Mouse (Mus musculus) urinary bladder, postnatal 14 days (tissue): Measurements from ENCODE around the gene Chd1l.

Experiments used
- DNase-seq: peaks from one replicate; pipeline ENCODE4 v3.0.0; 2021; ENCODE audit warnings: low spot score

Gene Chd1l

DNA sequence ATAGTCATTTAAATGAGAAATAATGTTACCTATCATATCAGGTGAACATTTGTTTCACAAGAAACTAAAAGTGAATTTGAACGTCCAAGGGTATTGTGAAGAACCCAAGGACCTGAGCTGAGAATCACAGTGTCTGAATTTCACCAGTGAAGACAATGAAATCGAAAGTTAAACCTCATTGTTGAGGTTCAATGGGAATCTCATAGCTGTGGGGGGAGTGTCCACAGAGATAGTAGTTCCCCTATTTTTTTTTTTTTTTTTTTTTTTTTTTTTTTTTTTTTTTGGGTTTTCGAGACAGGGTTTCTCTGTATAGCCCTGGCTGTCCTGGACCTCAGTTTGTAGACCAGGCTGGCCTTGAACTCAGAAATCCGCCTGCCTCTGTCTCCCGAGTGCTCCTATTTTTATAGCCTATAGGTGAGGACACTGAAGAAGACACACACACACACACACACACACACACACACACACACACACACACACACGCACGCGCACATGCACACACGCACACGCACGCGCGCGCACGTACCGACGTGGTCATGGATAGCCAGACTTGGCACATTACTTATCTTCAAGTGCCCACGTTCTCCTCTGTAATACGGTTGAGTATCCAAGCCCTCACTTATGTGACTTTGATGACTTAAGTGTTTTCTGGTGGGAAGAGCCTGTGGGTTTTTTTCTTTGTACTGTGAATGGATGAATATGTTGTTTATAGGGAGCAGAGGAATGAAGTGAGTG lies 7.3 kb upstream of the Chd1l start:
- DNase-seq = no peak

DNA sequence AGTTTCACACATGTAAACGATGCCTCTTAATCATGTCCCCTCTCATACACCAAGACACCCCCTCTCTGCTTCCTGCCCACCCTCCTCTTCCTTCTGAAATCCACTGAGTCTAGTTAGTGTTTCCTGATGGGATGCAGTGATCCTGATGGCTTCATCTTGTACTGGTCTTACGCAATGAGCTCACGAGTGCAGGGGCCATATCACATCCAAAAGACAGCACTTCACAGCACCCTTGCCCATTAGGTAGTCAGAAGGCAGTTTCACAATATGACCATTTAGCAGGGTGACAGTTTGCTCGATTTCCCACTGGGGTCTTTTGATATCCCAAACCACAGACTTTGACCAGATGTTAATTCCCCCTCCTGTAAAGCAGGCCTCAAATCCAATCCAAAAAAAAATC lies 5.9 kb upstream of the Chd1l start:
- DNase-seq = no peak

DNA sequence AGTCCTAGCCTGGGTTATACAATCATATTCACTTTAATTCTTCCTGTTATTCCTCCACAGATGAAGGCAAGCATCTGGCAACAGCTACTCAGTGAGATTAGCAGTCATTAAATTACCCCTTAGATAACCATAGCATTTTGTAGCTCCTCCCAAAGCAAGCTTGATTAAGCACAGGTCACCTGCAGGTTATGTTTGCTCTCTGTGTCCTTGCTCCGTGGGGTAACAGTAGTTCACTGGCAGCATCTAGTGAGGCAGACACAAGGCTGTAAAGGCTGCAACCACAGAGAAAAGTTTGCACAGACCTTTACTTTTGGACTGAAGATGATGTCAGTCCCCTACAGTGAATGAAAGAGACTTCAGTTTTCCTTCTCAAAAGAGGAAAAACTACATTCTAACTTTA lies 5.2 kb upstream of the Chd1l start:
- no peak for DNase-seq

DNA sequence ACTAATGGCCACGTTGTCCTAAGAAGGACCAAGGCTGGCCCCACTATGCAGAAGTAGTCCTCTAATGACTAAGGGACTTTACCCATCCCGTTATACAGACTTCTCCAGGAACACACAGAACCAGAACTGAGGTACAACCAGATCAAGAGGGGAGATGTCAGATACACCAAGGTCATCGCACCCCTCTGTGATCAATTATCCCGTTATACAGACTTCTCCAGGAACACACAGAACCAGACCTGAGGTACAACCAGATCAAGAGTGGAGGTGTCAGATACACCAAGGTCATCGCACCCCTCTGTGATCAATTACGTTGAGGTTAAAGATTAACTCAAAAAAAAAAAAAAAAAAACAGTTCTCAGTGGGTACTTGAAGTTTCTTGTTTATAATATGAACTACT lies 1.0 kb upstream of the Chd1l start:
- DNase-seq = no peak

DNA sequence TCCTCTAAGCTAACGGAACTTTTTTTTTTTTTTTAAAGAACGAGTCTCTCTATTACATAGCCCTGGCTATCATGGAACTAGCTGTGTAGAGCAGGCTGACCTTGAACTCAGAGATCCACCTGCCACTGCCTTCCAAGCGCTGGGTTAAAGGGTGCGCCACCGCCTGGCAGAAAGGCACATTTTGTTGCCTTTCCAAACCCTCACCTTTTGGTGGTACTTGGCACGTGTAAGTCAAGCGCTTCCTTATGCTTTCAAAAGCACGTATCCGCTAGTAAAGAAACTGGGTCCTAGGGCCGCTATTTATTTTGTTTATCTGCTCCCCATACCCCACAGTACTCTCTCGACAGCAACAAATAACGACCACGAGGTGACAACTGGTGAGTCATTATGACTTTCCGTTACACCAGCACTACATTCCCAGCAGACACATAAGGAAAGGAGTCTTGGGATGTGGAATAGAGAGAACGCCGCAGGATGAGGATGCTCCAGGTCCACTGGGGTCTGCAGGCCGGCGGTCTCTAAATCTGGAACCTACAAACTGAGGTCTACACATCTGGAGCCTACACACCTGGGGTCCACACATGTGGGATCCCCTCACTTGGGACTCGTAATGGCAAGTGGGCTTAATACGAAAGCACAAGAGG lies 680 bp downstream of the Chd1l start:
- peak; percentile 47 for DNase-seq

DNA sequence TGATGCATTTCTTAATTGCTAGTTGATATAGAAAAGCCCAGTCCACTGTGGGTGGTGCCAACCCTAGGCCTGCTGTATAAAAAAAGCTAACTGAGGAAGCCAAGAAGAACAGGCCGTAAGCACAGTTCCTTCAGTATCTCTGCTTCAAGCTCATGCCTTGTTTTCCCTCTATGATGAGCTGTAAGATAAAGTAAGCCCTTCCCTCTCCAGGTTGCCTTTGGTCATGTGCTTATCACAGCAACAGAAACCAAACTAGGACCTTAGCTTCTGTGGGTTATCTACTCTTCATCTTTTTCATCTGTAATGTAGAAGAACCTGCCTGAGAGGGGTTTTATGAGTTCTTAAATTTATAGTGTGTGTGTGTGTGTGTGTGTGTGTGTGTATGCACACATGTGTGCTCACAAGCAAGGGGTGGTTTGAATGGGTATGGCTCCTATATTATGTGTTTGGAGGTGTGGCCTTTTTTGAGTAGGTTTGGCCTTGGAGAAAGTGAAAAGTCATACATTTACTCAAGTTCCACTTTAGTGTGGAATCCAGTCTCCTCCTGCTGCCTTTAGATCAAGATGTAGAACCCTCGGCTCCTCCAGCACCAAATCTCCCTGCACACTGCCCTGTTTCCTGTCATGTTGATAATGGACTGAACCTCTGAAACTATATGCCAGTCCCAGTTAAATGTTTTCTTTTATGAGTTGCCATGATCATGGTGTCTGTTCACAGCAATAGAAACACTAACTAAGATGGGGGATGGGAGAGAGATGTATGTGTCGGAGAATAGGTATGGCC lies 9.8 kb downstream of the Chd1l start:
- no peak for DNase-seq

DNA sequence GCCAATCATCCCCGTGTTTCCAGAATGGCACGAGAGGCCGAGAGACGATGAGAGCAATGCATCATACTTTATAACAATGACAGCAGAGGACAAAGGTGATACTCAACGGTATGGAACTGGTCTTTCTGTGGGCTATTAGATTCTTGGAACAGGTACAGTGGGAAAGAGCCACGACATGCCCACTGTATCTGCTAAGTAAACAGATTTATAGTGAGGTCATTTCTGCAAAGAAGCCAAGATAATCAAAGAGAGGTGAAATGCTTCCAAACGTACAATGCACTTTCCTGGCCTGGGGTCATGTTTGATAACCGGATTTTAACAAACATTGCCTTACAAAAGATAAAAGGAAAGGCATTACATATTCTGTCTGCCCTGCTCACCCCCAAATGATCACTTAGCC lies 13.2 kb downstream of the Chd1l start:
- no peak for DNase-seq

DNA sequence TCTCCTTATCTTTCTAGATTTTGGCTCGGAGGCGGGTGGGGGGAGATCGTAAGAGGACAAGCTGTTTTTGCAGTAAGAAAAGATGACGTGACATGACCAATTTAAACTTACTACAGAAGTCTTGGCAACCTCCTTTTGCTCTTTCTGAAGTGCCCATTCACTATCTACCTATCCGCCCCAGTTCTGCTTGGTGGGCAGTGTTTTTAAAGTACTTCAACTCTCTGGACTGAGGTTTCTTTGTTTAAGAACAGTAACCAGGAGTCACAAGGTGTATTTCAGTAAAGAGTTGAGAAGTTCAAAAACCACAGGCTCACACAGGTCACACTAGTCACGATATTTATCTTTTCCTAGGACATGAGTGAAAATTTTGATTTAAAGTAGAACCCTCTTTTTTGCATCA lies 14.9 kb downstream of the Chd1l start:
- DNase-seq = no peak

DNA sequence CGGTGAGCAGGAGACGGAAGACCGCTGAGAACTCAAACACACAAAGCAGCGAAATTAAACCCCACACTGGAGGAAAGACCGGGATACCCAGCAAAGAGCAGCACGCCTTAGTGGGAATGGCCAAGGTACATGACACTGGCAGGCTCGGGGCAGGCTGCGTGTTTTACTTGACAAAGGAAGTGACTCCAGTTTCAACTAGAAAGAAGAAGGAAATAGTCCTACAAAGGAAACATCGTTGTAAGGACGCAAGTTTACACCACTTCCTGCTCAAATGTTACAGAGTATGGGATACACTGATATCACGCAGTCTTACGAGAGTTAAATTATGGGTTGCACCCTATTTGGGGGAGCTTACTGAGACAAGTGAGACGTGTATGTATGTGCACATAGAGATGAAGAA lies 15.9 kb downstream of the Chd1l start:
- no peak for DNase-seq

DNA sequence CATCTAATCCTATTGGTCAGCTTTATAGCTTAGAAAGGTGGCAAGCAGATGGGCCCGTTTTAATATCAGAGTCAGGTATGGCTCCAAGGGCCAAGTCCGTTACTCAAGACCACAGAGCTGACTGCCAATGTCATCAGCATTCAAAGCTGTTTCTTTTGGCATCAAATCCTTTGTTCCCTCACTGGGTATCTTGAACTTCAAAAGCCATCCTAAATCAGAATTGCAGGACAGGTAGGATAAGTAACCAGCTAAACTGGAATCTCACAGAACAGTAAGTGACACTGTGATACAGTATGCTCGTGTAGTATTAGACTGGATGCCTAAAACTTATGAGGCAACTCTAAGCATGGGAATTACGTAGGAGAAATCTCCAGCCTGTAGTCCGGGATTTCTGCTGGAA lies 16.9 kb downstream of the Chd1l start:
- DNase-seq = no peak

DNA sequence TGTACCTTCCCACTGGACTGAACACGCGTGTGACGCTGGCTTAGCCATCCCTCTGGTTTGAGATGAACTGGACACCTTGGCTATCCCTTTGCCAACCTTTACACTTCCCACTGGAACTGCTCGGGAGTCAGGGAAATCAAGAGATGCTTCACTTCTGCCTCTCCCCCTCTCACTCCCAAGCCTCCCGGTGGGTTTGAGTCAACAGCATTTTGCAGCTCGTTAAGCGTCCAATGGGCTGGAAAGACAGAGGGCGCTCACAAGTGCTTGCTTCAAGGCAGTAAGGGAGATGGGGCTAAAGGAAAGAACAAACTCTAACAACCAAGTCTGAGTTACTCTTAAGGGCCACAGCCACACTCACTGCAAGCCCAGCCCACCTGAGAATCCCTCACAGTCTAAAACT lies 19.3 kb downstream of the Chd1l start:
- no peak for DNase-seq

DNA sequence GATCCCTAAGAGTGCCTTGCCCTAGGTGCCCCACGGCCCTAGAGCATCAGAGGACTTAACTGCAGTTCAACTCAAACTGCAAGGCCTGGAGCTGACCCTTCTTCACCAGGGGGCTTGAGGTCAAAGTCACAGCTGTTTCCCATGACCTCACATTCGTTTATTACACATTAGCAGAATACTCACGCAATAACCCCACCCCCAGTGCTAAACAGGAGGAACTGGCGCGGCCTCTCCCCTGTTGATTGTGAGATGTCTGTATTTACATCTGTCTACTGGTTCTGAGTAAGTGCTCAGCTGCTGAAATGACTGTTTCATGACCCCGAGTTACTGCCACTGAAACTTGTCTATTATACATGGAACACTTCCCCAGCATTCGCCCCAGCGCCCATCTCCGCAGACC lies 22.3 kb downstream of the Chd1l start:
- peak; percentile 69 for DNase-seq

DNA sequence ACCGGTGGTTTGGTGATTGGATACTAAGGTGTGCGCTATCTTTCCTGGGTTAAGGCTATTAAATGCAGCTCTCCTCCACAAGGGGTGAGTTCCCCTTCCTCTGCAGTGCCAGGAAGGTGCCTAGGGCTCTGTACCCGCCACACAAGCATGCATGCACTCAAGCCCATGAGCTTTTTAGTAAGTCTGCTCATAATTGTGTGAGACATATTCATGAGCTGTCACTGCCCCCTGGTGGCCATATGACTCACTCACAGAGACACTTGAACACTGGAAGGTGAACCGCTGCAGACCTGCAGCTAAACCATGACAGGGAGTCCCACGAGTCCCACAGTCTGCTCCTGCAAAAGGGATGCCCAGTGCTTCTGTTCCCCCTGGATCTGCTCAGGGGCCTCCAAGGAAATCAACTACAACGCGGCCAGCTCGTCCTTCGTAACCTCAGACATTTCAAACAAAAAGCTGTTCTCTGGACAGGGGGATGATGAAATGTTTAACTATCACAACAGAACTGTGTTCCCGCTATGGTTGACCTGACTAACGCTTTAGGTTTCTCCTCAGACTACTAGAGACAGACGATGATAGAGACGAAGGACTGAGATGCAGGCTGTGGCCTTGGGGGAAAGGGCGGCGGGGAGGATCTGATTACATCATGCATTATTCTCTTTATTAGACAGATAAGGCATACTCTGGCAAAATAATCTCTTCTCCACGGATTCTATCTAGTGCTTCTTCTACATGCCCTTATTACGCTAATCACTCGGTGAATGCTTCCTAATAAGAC lies 24.4 kb downstream of the Chd1l start:
- DNase-seq = peak; percentile 88

DNA sequence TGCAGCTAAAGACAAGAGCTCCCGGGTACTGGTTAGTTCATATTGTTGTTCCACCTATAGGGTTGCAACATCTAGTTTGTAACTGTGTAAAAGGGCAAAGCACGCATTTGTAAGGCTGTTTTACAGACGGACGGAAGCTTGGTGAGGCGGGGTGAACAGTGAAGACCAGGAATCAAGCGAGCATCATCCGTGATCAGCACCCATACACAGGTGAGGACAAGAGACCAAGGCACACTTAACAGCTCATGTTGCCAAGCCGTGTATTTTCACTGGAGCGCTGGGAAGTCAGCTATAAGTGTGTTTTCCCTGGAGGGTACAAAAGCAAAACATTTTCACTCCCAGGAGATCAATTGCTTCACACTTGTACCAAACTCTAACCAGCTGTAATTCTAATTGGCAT lies 36.2 kb downstream of the Chd1l start:
- DNase-seq = no peak

DNA sequence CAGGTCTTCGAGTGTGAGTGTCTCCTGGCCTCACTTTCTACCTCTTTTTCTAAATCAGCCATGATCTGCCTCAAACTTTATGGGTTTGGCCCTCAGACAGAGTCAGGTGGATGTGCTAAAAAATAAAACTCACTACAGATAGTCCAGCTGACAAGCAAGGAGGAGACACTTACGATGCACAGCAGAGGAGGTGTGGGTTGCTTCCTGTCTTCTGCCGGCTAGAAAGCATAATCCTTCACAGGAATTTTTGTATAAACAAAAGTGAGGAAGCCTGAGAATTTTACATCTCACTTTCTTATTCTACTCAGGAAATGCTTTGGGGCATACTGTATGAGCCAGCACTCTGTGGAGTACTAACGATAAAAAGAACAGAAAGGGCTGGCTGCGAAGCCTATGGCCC lies 45.4 kb downstream of the Chd1l start:
- no peak for DNase-seq

DNA sequence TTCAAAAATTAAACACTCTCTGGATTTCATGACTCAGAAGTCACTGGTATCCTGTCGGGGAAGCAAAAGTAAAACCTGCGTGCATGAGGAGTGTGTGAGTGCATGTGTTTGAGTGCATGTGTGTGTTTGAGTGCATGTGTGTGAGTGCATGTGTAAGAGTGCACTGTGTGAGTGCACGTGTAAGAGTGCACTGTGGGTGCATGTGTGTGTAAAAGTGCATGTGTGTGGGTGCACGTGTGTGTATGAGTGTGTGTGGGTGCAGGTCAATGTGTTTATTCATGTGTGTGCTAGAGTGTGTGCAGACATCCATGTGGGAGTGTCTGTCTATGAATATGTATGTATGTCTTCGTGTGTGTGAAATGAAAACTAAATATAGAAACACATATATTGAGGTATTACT lies 51.4 kb downstream of the Chd1l start:
- DNase-seq = no peak

DNA sequence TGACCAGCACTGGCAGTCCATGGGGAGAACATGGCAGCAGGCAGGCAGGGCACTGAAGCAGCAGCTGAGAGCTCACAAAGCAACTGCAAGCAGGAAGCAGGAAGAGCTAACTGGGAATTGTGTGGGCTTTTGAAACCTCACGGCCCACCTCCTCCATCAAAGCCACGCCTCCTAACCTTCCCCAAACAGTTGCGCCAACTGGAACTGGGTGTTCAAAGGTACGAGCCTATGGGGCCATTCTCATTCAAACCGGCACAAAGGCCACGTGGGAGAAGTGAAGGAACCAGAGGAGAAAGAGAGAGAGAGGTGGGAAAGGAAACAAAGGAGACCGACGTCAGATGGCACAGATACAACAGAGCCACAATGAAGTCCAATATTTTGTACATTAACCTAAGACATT lies 63.8 kb downstream of the Chd1l start:
- no peak for DNase-seq

DNA sequence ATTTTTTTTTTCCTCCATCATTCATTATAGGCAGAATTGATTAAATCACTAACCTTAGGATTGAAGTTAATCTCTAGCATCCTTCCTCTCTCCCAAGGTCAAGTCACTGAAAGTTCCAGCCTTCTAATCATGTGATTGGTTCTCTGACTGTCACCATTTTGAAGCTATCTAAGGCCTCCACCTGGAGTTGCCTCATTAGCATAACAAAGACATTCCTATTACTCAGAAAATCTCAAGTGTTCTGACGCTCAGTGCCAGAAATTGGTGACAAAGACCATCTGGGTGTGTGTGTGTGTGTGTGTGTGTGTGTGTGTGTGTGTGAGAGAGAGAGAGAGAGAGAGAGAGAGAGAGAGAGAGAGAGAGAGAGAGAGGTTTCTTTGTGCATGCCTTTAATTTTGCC lies 69.8 kb downstream of the Chd1l start:
- DNase-seq = no peak

DNA sequence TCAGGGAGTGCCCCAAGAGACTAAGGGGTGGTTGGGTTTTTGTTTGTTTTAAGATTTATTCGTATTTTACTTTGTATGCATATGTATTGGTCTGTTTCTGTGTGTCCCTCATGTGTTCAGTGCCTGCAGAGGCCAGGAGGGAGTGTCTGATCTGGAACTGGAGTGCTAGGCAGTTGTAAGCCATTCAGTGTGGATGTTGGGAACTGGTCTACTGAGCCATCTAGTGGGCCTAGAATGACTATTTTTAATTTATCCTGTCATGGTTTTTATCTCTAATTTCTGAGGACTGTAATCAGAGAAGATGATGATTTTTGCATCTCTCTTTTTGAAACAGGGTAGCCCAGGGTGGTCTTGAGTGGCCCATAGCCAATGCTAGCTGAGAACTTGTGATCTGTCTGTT lies 71.4 kb downstream of the Chd1l start:
- DNase-seq = no peak

DNA sequence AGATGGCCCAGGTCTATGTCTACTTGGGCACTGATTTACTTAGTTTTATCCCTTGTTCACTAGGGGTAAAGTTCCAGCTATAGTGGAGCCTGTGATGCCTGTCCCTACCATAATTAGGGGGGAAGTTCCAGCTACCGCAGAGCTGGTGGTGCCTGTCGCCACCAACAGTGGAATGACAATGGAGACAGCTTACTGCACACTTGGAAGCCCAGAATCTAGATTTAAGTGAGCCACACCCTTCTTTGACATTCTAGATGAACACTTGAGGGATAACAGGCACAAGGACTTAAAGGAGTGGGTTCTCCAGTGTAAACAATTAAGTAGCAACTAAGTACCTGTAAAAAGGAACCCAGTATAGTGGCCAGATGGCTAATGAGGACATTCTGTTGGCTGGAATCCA lies 73.0 kb downstream of the Chd1l start:
- DNase-seq = no peak

DNA sequence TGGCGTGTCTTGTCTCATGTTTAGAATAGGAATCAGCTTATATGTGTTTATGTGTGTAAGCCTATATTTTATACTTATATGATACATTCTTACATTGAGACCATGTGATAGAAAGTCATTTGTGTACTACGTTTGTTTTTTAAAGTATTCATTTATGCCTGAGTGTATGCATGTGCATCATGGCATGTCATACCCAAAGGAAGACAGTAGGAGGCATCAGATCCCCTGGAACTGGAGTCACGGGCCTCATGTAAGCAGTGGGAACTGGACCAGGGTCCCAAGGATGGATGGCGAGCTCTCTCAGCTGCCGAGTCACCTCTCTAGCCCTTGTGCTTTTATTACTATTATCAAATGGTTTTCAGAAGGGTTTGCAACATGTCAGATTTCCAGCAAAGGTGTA lies 74.3 kb downstream of the Chd1l start:
- no peak for DNase-seq

DNA sequence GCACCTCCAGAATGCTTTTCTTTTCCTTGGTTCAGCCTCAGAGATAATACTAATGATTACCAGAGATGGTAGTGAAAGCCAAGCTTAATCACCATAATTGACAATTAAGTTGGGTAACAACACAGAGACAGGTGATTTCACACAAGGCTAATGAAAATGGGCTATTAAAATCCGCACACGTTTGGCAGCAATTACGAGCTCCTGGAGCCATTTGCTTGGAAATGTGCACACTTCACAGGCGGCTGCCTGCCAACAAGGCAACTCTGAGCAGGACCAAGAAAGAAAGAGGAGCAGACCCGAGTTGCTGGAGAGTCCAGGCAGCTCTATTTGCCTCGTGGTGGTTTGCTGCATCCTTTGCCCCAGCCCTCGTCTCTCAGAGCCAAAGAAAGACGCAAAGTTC lies 84.5 kb downstream of the Chd1l start:
- no peak for DNase-seq

DNA sequence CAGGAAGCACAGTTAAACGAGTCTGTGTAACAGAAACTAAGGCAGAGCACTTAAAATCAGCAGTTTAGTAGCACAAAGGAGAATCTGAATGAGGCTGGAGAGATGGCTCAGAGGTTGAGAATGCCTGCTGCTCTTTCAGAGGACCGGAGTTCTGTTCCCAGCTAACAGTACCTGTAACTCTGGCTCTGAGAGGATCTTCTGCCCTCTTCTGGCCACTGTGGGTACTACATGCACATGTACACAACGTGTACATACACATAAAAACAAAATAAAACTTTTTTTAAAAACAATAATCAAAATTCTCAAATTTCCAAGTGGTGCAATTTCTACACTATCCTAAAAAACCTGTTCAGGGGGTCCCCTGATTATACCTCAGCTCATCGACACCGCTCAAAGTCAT lies 85.2 kb downstream of the Chd1l start:
- DNase-seq = no peak
